Mouse (Mus musculus): Measurements from ENCODE around the gene Mapk11. TPM values are rescaled to one million over a fixed set of nuclear protein-coding genes. Genes with fewer than 3 reads are reported as not detected.

Gene Mapk11
- polyA plus RNA-seq, 1 experiment from 2014 or later: 5.0 TPM

DNA sequence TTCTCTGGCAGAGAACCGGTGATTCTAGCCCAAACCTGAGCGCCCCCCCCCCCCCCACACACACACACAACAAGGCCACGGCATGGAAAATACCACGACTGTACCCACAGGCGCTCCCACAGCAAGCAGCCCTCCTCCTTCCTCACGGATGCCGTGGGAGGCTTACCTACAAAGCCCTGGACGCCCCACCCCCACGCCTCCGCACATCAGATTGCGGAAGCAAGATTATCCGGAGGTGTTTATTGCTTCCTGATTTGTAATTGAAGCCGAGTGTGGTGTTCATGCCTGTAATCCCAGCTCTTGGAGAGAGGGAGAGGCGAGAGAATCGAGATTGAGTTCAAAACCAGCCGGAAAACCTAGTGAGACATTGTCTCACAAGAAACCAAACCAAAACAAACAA, 2.4 kb downstream of the Mapk11 start:
- no peak overlapping the region for H3K27ac ChIP-seq (ENCODE audit: low read length)
- no peak for ATAC-seq
- no peaks in the 10 kb centered on the region for H3K9me3 ChIP-seq (ENCODE audit: control insufficient read depth, low read length)
- WGBS: 7% methylated on average over 15 of the region's 16 CpGs
- no peak overlapping the region for H3K9ac ChIP-seq (ENCODE audit: low read depth, low read length)
- H3K4me3 ChIP-seq (ENCODE audit: low read length): peak overlapping the region; percentile 40
- H3K36me3 ChIP-seq (ENCODE audit: control insufficient read depth, insufficient read depth, low read length): no peaks in the 10 kb centered on the region
- peak overlapping the region; percentile 60 for H3K4me2 ChIP-seq (ENCODE audit: low read depth, low read length)
- peaks cover 50% of the 10 kb centered on the region for H3K27me3 ChIP-seq (replicated peaks; ENCODE audit: control insufficient read depth, insufficient read depth, low read length)
- peaks cover 17% of the 10 kb centered on the region for H3K4me1 ChIP-seq (ENCODE audit: control insufficient read depth, insufficient read depth, low read length)

DNA sequence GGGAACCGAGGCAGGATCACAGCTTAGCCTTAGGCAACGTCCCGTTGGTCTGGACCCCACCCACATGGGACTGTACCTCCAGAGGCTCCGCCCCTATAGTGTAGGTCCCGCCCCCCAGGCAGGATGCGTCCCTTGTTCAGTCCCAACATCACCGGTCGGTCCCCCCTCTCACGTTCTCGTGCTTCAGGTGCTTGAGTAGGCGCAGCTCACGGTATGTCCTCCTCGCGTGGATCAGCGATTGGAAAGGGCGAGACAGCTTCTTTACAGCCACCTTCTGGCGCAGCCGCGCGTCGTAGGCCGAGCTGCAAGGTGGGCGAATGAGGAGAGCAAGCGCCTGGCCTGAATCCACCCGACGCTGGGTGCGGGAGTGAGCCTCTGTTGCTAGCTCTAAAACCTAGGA, 2.9 kb downstream of the Mapk11 start:
- H3K27me3 ChIP-seq (replicated peaks; ENCODE audit: control insufficient read depth, insufficient read depth, low read length): peaks cover 54% of the 10 kb centered on the region
- peaks cover 17% of the 10 kb centered on the region for H3K4me1 ChIP-seq (ENCODE audit: control insufficient read depth, insufficient read depth, low read length)
- peak overlapping the region; percentile 60 for H3K4me2 ChIP-seq (ENCODE audit: low read depth, low read length)
- no peaks in the 10 kb centered on the region for H3K9me3 ChIP-seq (ENCODE audit: control insufficient read depth, low read length)
- H3K27ac ChIP-seq (ENCODE audit: low read length): no peak overlapping the region
- peak overlapping the region; percentile 40 for H3K4me3 ChIP-seq (ENCODE audit: low read length)
- peak; percentile 36; the same call in 1 of the 2 replicates for ATAC-seq
- 2% methylated on average over 27 of the region's 27 CpGs for WGBS
- peak overlapping the region; percentile 36 for H3K9ac ChIP-seq (ENCODE audit: low read depth, low read length)
- no peaks in the 10 kb centered on the region for H3K36me3 ChIP-seq (ENCODE audit: control insufficient read depth, insufficient read depth, low read length)

DNA sequence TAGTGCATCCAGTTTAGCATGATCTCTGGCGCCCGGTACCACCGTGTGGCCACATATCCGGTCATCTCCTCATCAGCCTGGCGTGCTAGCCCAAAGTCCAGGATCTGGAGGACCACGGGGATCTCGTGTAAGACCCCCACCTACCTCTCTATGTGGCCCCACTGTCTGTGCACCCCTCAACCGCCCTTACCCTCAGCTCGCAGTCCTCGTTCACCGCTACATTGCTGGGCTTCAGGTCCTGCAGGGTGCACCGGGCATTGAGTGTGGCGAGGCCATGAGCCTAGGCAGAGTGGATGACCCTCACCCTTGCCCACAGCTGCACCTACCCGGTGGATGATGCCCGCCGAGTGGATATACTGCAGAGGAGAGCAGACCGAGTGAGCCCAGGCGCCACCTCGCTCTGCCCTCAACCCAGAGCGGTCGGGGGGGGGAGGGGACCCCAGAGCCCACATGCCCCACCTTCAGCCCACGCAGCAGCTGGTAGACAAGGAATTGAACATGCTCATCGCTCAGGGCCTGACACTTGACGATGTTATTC, 3.5 kb downstream of the Mapk11 start:
- Histone ChIP-seq H3K4me2 (ENCODE audit: low read depth, low read length) (no peak overlapping the region), H3K9me3 (ENCODE audit: control insufficient read depth, low read length) (no peaks in the 10 kb centered on the region), H3K36me3 (ENCODE audit: control insufficient read depth, insufficient read depth, low read length) (no peaks in the 10 kb centered on the region), H3K4me1 (ENCODE audit: control insufficient read depth, insufficient read depth, low read length) (peaks cover 20% of the 10 kb centered on the region), H3K4me3 (ENCODE audit: low read length) (no peak overlapping the region), H3K27me3 (replicated peaks; ENCODE audit: control insufficient read depth, insufficient read depth, low read length) (peaks cover 61% of the 10 kb centered on the region), H3K9ac (ENCODE audit: low read depth, low read length) (no peak overlapping the region), H3K27ac (ENCODE audit: low read length) (no peak overlapping the region)
- WGBS: 65% methylated on average over 24 of the region's 24 CpGs
- ATAC-seq: no peak

DNA sequence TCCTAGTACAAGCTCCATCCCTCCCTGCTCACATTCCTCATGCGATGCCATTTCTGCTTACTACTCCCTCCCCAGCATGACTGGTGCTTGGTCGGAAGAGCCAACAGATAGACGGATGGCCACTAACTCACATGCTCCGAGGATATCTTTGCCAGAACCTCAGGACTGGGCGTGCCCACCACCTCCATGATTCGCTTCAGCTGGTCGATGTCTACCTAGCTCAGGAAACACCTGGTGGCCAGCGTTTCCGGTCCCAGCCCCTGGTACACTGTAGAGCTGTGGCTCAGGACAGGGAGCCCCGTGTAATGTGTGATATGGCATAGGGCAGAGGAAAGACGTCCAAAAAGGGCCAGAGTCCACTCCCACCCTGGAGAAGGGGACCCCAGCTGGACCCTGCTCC, 4.5 kb downstream of the Mapk11 start:
- Histone ChIP-seq H3K4me1 (ENCODE audit: control insufficient read depth, insufficient read depth, low read length) (peaks cover 27% of the 10 kb centered on the region), H3K9ac (ENCODE audit: low read depth, low read length) (no peak overlapping the region), H3K27me3 (replicated peaks; ENCODE audit: control insufficient read depth, insufficient read depth, low read length) (peaks cover 70% of the 10 kb centered on the region), H3K36me3 (ENCODE audit: control insufficient read depth, insufficient read depth, low read length) (no peaks in the 10 kb centered on the region), H3K4me2 (ENCODE audit: low read depth, low read length) (no peak overlapping the region), H3K4me3 (ENCODE audit: low read length) (no peak overlapping the region), H3K9me3 (ENCODE audit: control insufficient read depth, low read length) (no peaks in the 10 kb centered on the region), H3K27ac (ENCODE audit: low read length) (no peak overlapping the region)
- no peak for ATAC-seq
- 83% methylated on average over 11 of the region's 11 CpGs for WGBS

DNA sequence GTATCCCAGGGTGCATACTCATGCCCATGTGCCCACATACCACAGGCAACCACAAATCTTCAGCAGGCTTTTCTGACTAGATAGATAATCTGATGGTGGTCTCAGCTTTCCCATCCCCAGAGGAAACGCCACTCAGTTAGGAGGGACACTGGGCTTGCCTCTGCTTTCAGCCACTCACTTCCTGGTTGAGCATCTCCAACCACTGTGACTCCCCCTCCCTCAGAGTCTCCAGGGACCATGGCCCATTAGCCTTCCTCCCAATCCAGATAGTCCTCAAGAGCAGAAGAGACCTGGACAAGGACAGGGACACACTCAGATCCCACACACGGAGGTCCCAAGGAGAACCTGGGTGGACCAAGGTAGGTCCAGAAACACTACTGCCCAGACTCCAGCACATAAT, 6.3 kb downstream of the Mapk11 start:
- H3K27me3 ChIP-seq (replicated peaks; ENCODE audit: control insufficient read depth, insufficient read depth, low read length): peaks cover 65% of the 10 kb centered on the region
- 71% methylated on average over 2 of the region's 2 CpGs for WGBS
- ATAC-seq: no peak

DNA sequence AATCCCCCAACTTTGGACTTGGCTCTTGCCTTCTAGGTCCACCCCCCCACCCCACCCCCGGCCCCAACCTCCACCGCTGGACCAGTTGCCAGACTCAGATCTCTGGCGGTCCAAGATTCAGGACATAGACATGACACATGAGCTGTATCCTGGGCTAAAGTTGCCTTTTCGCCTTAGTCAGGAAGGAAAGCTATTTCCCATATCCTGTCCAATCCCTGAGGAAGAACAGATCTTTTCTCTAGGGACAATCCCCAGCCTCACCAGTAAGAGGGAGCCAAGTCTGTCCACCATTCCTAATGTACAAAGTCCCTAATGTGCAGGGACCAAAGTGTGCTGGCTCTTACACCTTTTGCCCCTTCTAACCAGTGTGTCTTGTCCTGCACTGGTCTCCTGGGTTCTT, 7.5 kb downstream of the Mapk11 start:
- ATAC-seq: no peak
- 54% methylated on average over 4 of the region's 4 CpGs for WGBS
- peaks cover 55% of the 10 kb centered on the region for H3K27me3 ChIP-seq (replicated peaks; ENCODE audit: control insufficient read depth, insufficient read depth, low read length)
- no peak overlapping the region for H3K4me3 ChIP-seq (ENCODE audit: low read length)
- no peak overlapping the region for H3K9ac ChIP-seq (ENCODE audit: low read depth, low read length)
- peaks cover 19% of the 10 kb centered on the region for H3K4me1 ChIP-seq (ENCODE audit: control insufficient read depth, insufficient read depth, low read length)
- H3K9me3 ChIP-seq (ENCODE audit: control insufficient read depth, low read length): no peaks in the 10 kb centered on the region
- H3K27ac ChIP-seq (ENCODE audit: low read length): no peak overlapping the region
- H3K36me3 ChIP-seq (ENCODE audit: control insufficient read depth, insufficient read depth, low read length): no peaks in the 10 kb centered on the region
- H3K4me2 ChIP-seq (ENCODE audit: low read depth, low read length): no peak overlapping the region

More for the DNA sequence above, 6.3 kb downstream of the Mapk11 start:
- H3K9me3 ChIP-seq (ENCODE audit: control insufficient read depth, low read length): no peaks in the 10 kb centered on the region
- no peak overlapping the region for H3K4me3 ChIP-seq (ENCODE audit: low read length)
- H3K36me3 ChIP-seq (ENCODE audit: control insufficient read depth, insufficient read depth, low read length): no peaks in the 10 kb centered on the region
- H3K9ac ChIP-seq (ENCODE audit: low read depth, low read length): no peak overlapping the region
- no peak overlapping the region for H3K27ac ChIP-seq (ENCODE audit: low read length)
- H3K4me2 ChIP-seq (ENCODE audit: low read depth, low read length): no peak overlapping the region
- peaks cover 26% of the 10 kb centered on the region for H3K4me1 ChIP-seq (ENCODE audit: control insufficient read depth, insufficient read depth, low read length)

DNA sequence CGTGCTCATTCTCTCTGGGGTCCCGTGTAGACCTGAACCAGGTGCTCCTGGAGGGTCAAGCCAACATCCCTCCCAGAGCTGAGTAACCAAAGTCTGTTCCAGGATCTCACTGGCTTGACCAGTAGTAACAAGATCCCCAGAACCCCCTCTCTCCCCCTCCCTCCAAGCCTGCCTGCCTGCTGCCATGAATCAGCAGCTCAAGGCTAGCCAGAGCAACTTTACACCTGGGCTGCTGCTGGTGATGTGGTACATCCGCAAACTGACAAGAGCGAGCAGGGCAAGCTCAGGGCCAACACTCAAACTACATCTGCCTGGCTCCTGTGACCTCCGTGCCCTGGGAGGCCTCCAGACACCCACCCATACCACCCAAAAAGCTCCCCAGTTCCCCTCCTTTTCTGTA, 8.0 kb downstream of the Mapk11 start:
- ATAC-seq: no peak
- H3K4me3 ChIP-seq (ENCODE audit: low read length): no peak overlapping the region
- H3K9me3 ChIP-seq (ENCODE audit: control insufficient read depth, low read length): no peaks in the 10 kb centered on the region
- no peak overlapping the region for H3K4me2 ChIP-seq (ENCODE audit: low read depth, low read length)
- H3K36me3 ChIP-seq (ENCODE audit: control insufficient read depth, insufficient read depth, low read length): no peaks in the 10 kb centered on the region
- peaks cover 14% of the 10 kb centered on the region for H3K4me1 ChIP-seq (ENCODE audit: control insufficient read depth, insufficient read depth, low read length)
- no peak overlapping the region for H3K27ac ChIP-seq (ENCODE audit: low read length)
- no peak overlapping the region for H3K9ac ChIP-seq (ENCODE audit: low read depth, low read length)
- H3K27me3 ChIP-seq (replicated peaks; ENCODE audit: control insufficient read depth, insufficient read depth, low read length): peaks cover 50% of the 10 kb centered on the region
- WGBS: 14% methylated on average over 5 of the region's 5 CpGs

DNA sequence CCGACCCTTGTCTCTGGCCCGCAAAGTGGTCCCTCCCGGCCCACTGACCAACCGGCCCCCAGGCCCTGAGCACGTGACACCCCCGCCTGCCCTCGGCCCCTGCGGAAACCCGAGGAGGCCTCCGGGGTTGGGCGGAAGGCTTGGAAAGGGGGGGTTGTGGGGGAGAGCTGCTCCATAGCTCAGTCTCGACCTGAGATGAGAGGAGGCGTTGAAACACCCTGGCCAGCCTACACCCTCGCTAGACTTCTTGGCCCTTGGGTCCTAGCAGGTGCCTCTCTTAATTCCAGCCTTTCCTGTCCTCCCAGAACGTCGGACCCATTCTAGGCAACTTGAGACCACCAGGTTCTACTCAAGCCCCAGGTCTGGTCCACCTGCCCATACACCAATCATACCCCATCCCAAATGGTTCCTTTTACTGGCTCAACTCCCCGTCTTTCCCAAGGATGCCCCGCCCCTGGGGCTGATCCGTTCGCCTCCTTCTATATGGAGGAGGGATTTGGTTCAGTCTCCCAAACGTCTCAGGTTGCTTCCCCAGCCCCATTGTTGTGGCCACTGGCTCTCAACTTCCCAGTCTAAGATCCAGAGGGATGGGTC, 8.7 kb downstream of the Mapk11 start, which contains the start of gene Mapk12:
TSS of gene Mapk12 (minus strand) at position 45 of the 594 bp plus-strand sequence.
- no peak within 1 kb of the TSS for H3K27ac ChIP-seq (ENCODE audit: low read length)
- H3K27me3 ChIP-seq (replicated peaks; ENCODE audit: control insufficient read depth, insufficient read depth, low read length): peaks cover 43% of the 10 kb centered on the region
- under 1% methylated on average over 21 of the region's 21 CpGs for WGBS
- H3K4me2 ChIP-seq (ENCODE audit: low read depth, low read length): peak within 1 kb of the TSS; percentile 94
- peak within 1 kb of the TSS; percentile 59 for H3K4me3 ChIP-seq (ENCODE audit: low read length)
- H3K9ac ChIP-seq (ENCODE audit: low read depth, low read length): peak within 1 kb of the TSS; percentile 59
- H3K4me1 ChIP-seq (ENCODE audit: control insufficient read depth, insufficient read depth, low read length): peaks cover 12% of the 10 kb centered on the region
- H3K36me3 ChIP-seq (ENCODE audit: control insufficient read depth, insufficient read depth, low read length): no peaks in the 10 kb centered on the region
- ATAC-seq: peak; percentile 61
- no peaks in the 10 kb centered on the region for H3K9me3 ChIP-seq (ENCODE audit: control insufficient read depth, low read length)

DNA sequence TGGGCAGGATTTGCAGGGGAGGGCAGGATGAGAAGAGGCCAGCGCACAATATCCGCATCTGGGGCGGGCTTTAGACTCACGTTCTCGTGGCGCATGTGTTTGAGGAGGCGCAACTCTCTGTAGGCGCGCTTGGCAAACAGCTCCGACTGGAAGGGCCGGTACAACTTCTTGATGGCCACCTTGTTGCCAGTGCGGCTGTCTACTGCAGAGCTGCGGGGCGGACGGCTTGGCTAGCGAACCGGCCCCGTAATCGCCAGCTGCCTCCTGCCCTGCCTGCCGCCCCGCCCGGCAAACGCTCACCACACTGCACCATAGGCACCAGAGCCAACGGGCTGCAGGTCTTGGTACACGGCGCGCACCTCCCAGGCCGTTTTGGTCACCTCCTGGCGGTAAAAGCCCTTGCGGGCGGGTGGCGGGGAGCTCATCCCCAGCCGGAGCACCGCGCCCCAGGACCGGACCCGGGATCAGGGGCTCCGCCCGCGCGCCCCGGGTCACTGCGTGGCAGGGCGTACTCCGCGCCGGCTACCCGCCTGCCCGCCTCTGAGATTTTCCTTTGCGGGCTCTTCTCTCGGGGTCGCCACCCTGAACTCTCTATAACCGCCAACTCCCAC, 9.3 kb downstream of the Mapk11 start:
- Histone ChIP-seq H3K36me3 (ENCODE audit: control insufficient read depth, insufficient read depth, low read length) (no peaks in the 10 kb centered on the region), H3K27me3 (replicated peaks; ENCODE audit: control insufficient read depth, insufficient read depth, low read length) (peaks cover 37% of the 10 kb centered on the region), H3K9ac (ENCODE audit: low read depth, low read length) (peak overlapping the region; percentile 59), H3K27ac (ENCODE audit: low read length) (no peak overlapping the region), H3K4me3 (ENCODE audit: low read length) (peak overlapping the region; percentile 59), H3K9me3 (ENCODE audit: control insufficient read depth, low read length) (no peaks in the 10 kb centered on the region), H3K4me2 (ENCODE audit: low read depth, low read length) (peak overlapping the region; percentile 94), H3K4me1 (ENCODE audit: control insufficient read depth, insufficient read depth, low read length) (peaks cover 12% of the 10 kb centered on the region)
- WGBS: under 1% methylated on average over 53 of the region's 53 CpGs
- ATAC-seq: peak; percentile 47

Data from intestine, embryonic 16.5 days (tissue).